Mouse (Mus musculus) embryonic fibroblast, embryonic 13.5 days (primary cell): ENCODE measurements around the gene Hnrnpl.

Experiments
- CTCF ChIP-seq: IDR thresholded peaks from 2 replicates; pipeline ENCODE4 v1.5.1; 2011; ENCODE audit warnings: mild to moderate bottlenecking, control low read depth, low read length, moderate library complexity, borderline replicate concordance; ENCODE audit not compliant: insufficient read depth
- POLR2A ChIP-seq: IDR thresholded peaks from 2 replicates; pipeline ENCODE4 v1.6.1; 2011; ENCODE audit warnings: low read depth, mild to moderate bottlenecking, control low read depth, low read length, moderate library complexity

DNA sequence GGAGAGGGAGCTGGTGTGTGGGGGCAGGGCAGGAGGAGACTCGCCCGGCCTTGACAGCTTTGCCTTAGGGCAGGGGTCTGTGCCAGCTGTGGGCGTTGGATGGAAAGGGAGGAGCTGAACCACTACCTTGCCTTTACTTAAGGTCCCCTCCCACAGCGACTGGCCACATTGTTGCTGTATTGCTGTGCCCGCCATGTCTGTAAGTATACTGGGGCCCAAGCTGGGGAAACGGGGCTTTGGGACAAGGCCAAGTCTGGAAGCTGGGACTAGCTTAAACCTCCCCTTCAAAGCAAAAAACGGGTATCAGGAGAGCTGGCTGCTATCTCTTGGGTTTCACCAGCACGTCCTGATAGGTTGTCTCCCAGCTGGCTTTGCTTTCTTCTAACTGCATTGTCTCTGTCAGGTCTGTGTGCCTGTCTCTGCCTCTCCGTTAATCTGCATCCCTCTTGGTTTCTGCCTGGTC is 56.0 kb downstream of the Hnrnpl start:
- TF ChIP-seq POLR2A (no peak), CTCF (no peak)
